Mouse (Mus musculus) spleen, adult 2 months (tissue): Measurements from ENCODE around the gene Rad51b. TPM values are rescaled to one million over a fixed set of nuclear protein-coding genes. Genes with fewer than 3 reads are reported as not detected.

Source experiments
- DNase-seq, 2 experiments: peaks; one replicate each; pipeline versions ENCODE4 v3.0.0 to v3.0.0-alpha.2; 2012 to 2021; ENCODE audit warnings: low spot score in 2 of 2, low read depth in 1 of 2
- H3K27ac ChIP-seq: fragments of 200-500 bp; 2 replicates; pipeline ENCODE4 v1.5.1; 2012; ENCODE audit warnings: low read length, inconsistent platforms; ENCODE audit not compliant: insufficient read depth
- H3K27me3 ChIP-seq: fragments of 200-500 bp; 2 replicates; pipeline ENCODE4 v1.6.1; 2012; ENCODE audit warnings: mild to moderate bottlenecking, moderate library complexity, low read length, inconsistent platforms; ENCODE audit not compliant: control insufficient read depth, insufficient read depth
- H3K36me3 ChIP-seq: fragments of 200-500 bp; 2 replicates; pipeline ENCODE4 v1.6.1; 2012; ENCODE audit warnings: mild to moderate bottlenecking, low read length, inconsistent platforms; ENCODE audit not compliant: control insufficient read depth, insufficient read depth
- H3K4me1 ChIP-seq: fragments of 200-500 bp; 2 replicates; pipeline ENCODE4 v1.6.1; 2011; ENCODE audit warnings: inconsistent platforms; ENCODE audit not compliant: control insufficient read depth, insufficient read depth, insufficient read length
- H3K4me3 ChIP-seq: fragments of 200-500 bp; 2 replicates; pipeline ENCODE4 v1.5.1; 2011; ENCODE audit warnings: mild to moderate bottlenecking, inconsistent platforms; ENCODE audit not compliant: insufficient read depth, insufficient read length; ENCODE audit errors: extremely low read depth
- CTCF ChIP-seq: fragments of 200-500 bp; IDR thresholded peaks from 2 replicates; pipeline ENCODE4 v1.5.1; 2011; ENCODE audit warnings: mild to moderate bottlenecking, inconsistent platforms; ENCODE audit not compliant: insufficient read depth, insufficient read length, insufficient replicate concordance; ENCODE audit errors: extremely low read depth
- POLR2A ChIP-seq: fragments of 200-500 bp; IDR thresholded peaks from 2 replicates; pipeline ENCODE4 v1.6.1; 2011; ENCODE audit warnings: low read depth, low read length, inconsistent platforms
- WGBS: fragments of 180-500 bp; shearing (Covaris S2); methylation state at CpG from one replicate; pipeline ENCODE4 v1.1.7; 2018; 5-methylcytosine and 5-hydroxymethylcytosine counted together
- polyA plus RNA-seq: library from polyadenylated mRNA; depleted of rRNA; stranded (reverse); fragments of >200 nt; gene quantifications from 2 replicates; pipeline ENCODE4 v1.2.3, GENCODE M21; 2012

Gene Rad51b
- polyA plus RNA-seq, 1 experiment = 0.26 TPM

GRCm38 (mm10) chr12:79506421-79506820 is 209.3 kb downstream of the Rad51b start:
- TF ChIP-seq CTCF = no peak
- TF ChIP-seq POLR2A = no peak
- Histone ChIP-seq H3K4me3 (no peak overlapping the region), H3K36me3 (no peaks in the 10 kb centered on the region), H3K27me3 (no peaks in the 10 kb centered on the region), H3K4me1 (no peaks in the 10 kb centered on the region), H3K27ac (no peak overlapping the region)
- 84% methylated on average over 4 of the region's 4 CpGs for WGBS
- no peak for DNase-seq

GRCm38 (mm10) chr12:79507141-79507681 is 210.1 kb downstream of the Rad51b start:
- Histone ChIP-seq H3K4me3 (no peak overlapping the region), H3K36me3 (no peaks in the 10 kb centered on the region), H3K4me1 (peaks cover 2% of the 10 kb centered on the region; the same call in 1 of the 2 replicates), H3K27ac (no peak overlapping the region), H3K27me3 (no peaks in the 10 kb centered on the region)
- 86% methylated on average over 8 of the region's 8 CpGs for WGBS
- DNase-seq = no peak
- TF ChIP-seq POLR2A = no peak
- TF ChIP-seq CTCF = no peak

GRCm38 (mm10) chr12:79511454-79512204 is 214.5 kb downstream of the Rad51b start:
- Histone ChIP-seq H3K27ac (peak overlapping the region; percentile 69), H3K4me1 (peaks cover 2% of the 10 kb centered on the region; the same call in 1 of the 2 replicates), H3K4me3 (no peak overlapping the region), H3K36me3 (no peaks in the 10 kb centered on the region), H3K27me3 (no peaks in the 10 kb centered on the region)
- 66% methylated on average over 11 of the region's 11 CpGs for WGBS
- DNase-seq = no peak
- TF ChIP-seq CTCF (no peak), POLR2A (no peak)

- WGBS = 90% methylated on average over 10 of the region's 10 CpGs
- Histone ChIP-seq H3K4me3 (no peak overlapping the region), H3K27ac (peak overlapping the region; percentile 50; the same call in 1 of the 2 replicates), H3K4me1 (peaks cover 2% of the 10 kb centered on the region; the same call in 1 of the 2 replicates), H3K27me3 (no peaks in the 10 kb centered on the region), H3K36me3 (no peaks in the 10 kb centered on the region)
- DNase-seq = no peak
- TF ChIP-seq CTCF (no peak), POLR2A (no peak)
These were observed 215.3 kb downstream of the Rad51b start for GRCm38 (mm10) chr12:79512205-79512886.

- Histone ChIP-seq H3K4me1 (peaks cover 2% of the 10 kb centered on the region; the same call in 1 of the 2 replicates), H3K4me3 (no peak overlapping the region), H3K36me3 (no peaks in the 10 kb centered on the region), H3K27ac (no peak overlapping the region), H3K27me3 (no peaks in the 10 kb centered on the region)
- no peak for TF ChIP-seq POLR2A
- no peak for TF ChIP-seq CTCF
- DNase-seq = no peak
- 84% methylated on average over 5 of the region's 5 CpGs for WGBS
These were observed 216.1 kb downstream of the Rad51b start for GRCm38 (mm10) chr12:79512982-79513681.

GRCm38 (mm10) chr12:79514680-79515079 is 217.6 kb downstream of the Rad51b start:
- WGBS = 95% methylated on average over 3 of the region's 3 CpGs
- Histone ChIP-seq H3K27me3 (no peaks in the 10 kb centered on the region), H3K4me1 (peaks cover 2% of the 10 kb centered on the region; the same call in 1 of the 2 replicates), H3K4me3 (no peak overlapping the region), H3K36me3 (no peaks in the 10 kb centered on the region), H3K27ac (no peak overlapping the region)
- TF ChIP-seq CTCF (no peak), POLR2A (no peak)
- no peak for DNase-seq
